Mouse (Mus musculus): ENCODE measurements around the gene Klrb1c. TPM values are rescaled to one million over a fixed set of nuclear protein-coding genes. Genes with fewer than 3 reads are reported as not detected.
A peak's percentile ranks its signal among the peaks of the same experiment; 100 is the strongest.

Gene Klrb1c
- not detected in 2 replicates for polyA plus RNA-seq (2012; ENCODE audit: insufficient read depth, low replicate concordance)

DNA sequence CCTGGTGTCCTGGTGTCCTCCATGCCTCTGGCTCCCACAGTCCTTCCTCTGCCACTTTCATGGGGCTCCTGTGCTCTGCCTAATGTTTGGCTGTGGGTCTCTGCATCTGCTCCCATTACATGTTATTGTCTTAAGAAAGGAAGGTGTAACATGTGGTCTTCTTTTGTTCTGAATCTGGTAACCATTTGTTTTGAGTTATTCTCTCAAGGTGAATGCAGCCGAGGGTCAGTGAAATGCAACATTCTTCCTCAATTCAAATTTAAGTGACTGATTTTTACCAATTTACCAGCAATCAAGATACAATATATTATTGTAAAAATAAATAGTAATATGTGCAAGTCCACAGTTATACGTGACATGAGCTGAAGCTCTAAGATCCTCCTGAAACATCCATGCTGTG is at the start of gene Klrb1c:
TSS of gene Klrb1c (minus strand) at position 101 of the 400 bp plus-strand sequence.
- H3K27me3 ChIP-seq (replicated peaks) = no peaks in the 10 kb centered on the region
- no peak for TF ChIP-seq FLI1 (IDR thresholded peaks at IDR 0.05; ENCODE audit: low read length)
- TF ChIP-seq GATA1 (IDR thresholded peaks at IDR 0.05; ENCODE audit: borderline replicate concordance, low read length) = no peak
- H3K9me3 ChIP-seq = no peaks in the 10 kb centered on the region
- no peaks in the 10 kb centered on the region for H3K36me3 ChIP-seq (replicated peaks; ENCODE audit: low read length)
- peaks cover 34% of the 10 kb centered on the region for H3K4me1 ChIP-seq
- no peak within 1 kb of the TSS for H3K4me3 ChIP-seq (replicated peaks)

DNA sequence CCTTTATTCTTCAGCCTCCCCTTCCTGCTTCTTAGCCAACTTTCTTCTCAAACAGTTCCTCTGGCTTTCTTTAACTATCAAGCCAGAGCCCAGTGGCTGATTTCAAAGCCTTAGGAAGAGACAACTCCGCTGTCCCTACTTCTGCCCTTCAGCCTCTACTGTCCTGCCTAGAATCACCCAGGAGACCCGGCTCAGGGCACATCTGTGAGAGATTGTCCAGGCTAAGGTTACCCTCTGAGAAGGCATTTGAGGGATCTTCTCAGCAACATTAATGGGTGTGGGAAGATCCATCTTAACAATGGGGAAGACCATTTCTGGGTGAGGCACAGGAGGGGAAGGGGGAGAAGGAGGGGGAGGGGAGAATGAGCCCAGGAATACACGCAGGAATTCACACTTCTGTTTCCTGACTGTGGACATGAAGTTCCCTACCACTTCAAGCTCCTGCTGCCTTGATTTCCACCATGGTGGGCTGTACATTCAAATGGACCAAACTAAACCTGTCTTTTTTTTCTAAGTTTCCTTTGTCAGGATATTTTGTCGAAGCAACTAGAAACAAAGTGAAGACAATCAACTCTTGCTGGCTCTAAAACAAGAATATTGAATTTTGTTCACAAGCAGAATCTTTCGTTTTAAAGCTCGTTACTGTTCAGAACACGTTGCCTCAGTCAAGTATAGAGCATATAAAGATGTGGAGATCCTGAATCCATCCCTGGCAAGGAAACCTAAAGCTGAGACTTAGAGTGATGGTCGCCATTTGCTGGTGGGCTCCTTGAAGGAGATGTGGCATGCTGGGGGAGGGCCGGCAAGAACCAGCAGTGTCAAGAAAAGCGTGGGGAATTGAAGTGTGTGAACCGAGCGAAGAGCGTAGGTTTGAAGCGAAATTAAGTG is 48.7 kb upstream of the Klrb1c start:
- TF ChIP-seq FLI1 (IDR thresholded peaks at IDR 0.05; ENCODE audit: low read length) = no peak
- H3K4me1 ChIP-seq = peaks cover 55% of the 10 kb centered on the region
- no peaks in the 10 kb centered on the region for H3K36me3 ChIP-seq (replicated peaks; ENCODE audit: low read length)
- no peaks in the 10 kb centered on the region for H3K9me3 ChIP-seq
- no peaks in the 10 kb centered on the region for H3K27me3 ChIP-seq (replicated peaks)
- H3K4me3 ChIP-seq (replicated peaks) = peak overlapping the region; percentile 97

DNA sequence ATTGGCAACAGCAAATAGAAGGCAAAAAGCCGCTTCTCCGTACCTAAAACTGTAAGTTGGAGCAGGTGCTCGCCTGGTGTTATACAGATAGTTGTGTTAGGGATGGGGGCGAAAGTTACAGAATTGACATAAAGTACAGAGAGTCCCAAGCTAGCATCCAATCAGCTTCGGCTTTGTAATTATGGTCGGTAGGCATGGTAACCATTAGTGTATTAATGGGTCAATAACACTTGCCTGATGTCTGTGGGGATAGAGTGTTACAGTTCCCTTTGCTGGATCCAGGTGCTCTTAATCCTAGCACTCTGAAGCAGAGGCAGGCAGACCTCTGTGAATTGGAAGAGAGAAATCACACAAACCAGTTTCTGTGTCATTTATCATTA is 47.9 kb upstream of the Klrb1c start:
- TF ChIP-seq GATA1 (IDR thresholded peaks at IDR 0.05; ENCODE audit: borderline replicate concordance, low read length) = no peak
- TF ChIP-seq FLI1 (IDR thresholded peaks at IDR 0.05; ENCODE audit: low read length) = no peak
- Histone ChIP-seq H3K4me1 (peaks cover 47% of the 10 kb centered on the region), H3K27me3 (replicated peaks) (no peaks in the 10 kb centered on the region), H3K9me3 (no peaks in the 10 kb centered on the region), H3K4me3 (replicated peaks) (peak overlapping the region; percentile 97), H3K36me3 (replicated peaks; ENCODE audit: low read length) (no peaks in the 10 kb centered on the region)

DNA sequence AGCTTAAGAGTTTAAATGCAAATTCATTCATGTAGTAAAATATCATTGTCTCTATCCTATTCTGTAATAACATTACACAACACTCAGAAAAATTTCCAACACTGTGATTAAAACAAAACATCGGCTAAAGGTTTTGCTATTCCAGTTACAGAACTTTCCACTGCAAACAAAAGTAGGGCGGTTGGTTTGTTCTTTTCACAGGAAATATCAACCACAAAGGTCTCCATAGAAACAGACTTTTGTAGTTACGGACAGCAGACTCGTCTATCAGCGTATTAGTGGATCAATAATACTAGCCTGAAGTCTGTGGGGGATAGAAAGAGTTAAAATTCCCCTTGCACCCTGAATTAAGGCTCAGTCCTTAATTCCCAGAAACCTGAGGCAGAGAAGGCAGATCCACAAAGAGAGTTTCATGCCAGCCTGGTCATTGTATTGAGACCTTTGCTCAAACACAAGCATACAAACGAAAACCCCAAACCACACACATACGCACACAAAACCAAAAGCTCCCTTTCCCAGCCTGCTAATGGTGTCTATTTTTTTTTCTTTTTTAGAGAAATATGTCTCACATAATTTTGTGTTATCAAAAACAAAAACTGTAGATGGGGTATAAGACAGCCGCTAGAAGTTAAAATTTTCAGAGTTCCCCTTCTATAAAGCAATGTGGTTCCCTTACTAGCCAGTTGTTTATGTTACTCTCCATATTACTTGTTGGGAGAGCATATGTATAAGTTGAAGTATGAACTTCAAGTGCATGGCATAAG is 47.4 kb upstream of the Klrb1c start:
- Histone ChIP-seq H3K36me3 (replicated peaks; ENCODE audit: low read length) (no peaks in the 10 kb centered on the region), H3K9me3 (no peaks in the 10 kb centered on the region), H3K4me3 (replicated peaks) (no peak overlapping the region), H3K27me3 (replicated peaks) (no peaks in the 10 kb centered on the region), H3K4me1 (peaks cover 41% of the 10 kb centered on the region)
- TF ChIP-seq GATA1 (IDR thresholded peaks at IDR 0.05; ENCODE audit: borderline replicate concordance, low read length) = no peak
- TF ChIP-seq FLI1 (IDR thresholded peaks at IDR 0.05; ENCODE audit: low read length) = no peak

DNA sequence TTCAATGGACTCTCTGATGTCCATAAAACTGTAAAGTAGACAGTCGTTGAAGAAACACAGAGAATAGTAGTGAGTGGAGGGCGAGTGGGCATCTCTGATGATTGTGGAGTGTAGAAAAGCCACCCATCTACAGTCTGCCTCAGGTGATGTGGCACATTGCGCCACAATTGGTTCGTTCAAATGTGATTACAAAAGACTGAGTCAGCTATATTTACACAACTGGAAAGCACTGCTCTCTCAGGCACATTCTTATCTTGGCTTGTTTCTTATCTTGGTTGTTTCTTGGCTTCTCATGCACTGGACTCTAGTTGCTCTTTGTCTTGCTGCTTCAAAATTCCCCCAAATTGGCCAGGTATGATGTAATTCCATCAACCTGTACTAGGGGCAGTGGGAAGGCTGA is 46.6 kb upstream of the Klrb1c start:
- Histone ChIP-seq H3K9me3 (no peaks in the 10 kb centered on the region), H3K36me3 (replicated peaks; ENCODE audit: low read length) (no peaks in the 10 kb centered on the region), H3K4me3 (replicated peaks) (peak overlapping the region; percentile 38), H3K27me3 (replicated peaks) (no peaks in the 10 kb centered on the region), H3K4me1 (peaks cover 38% of the 10 kb centered on the region)
- no peak for TF ChIP-seq GATA1 (IDR thresholded peaks at IDR 0.05; ENCODE audit: borderline replicate concordance, low read length)
- TF ChIP-seq FLI1 (IDR thresholded peaks at IDR 0.05; ENCODE audit: low read length) = no peak

DNA sequence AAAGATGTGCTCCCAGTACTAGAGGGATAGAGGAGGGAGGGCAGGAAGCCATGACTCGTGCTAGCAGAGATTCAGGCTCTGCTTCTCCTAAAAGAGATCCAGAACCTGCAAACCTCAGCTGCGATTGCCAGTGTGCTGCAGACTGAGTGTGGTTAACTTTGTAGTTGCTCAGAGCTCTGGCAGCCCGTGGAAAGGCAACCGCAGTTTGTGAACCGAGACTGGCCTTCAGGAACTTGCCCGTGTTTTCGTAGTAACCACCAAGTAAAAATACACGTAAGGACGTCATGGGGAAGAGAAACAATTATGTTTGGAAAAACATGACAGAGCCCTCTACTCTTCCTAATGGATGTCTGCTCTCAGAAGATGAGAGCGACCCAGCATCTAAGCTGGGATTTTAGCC is 44.0 kb upstream of the Klrb1c start:
- Histone ChIP-seq H3K36me3 (replicated peaks; ENCODE audit: low read length) (no peaks in the 10 kb centered on the region), H3K9me3 (no peaks in the 10 kb centered on the region), H3K27me3 (replicated peaks) (no peaks in the 10 kb centered on the region), H3K4me1 (peaks cover 26% of the 10 kb centered on the region), H3K4me3 (replicated peaks) (no peak overlapping the region)
- TF ChIP-seq GATA1 (IDR thresholded peaks at IDR 0.05; ENCODE audit: borderline replicate concordance, low read length) (no peak), FLI1 (IDR thresholded peaks at IDR 0.05; ENCODE audit: low read length) (no peak)

DNA sequence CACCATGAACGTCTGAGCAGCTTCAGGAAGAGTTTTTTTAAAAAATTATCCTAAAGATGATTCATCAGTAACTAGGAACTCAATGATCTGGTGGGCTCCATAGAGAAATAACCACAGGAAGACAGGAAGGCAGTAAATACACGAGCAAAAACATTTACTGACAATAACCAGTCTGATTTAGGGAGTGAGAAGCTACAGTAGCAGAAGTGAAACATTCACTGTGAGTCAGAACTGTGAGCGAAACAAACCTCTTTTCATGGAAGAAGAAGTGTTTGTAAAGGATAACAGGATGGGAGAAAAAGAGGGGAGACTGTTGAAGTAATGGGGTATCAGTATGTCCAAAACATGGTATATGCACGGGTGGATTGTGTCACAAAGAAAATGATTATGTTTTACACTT is 40.8 kb upstream of the Klrb1c start:
- TF ChIP-seq FLI1 (IDR thresholded peaks at IDR 0.05; ENCODE audit: low read length) (no peak), GATA1 (IDR thresholded peaks at IDR 0.05; ENCODE audit: borderline replicate concordance, low read length) (no peak)
- Histone ChIP-seq H3K36me3 (replicated peaks; ENCODE audit: low read length) (no peaks in the 10 kb centered on the region), H3K9me3 (no peaks in the 10 kb centered on the region), H3K4me1 (no peaks in the 10 kb centered on the region), H3K4me3 (replicated peaks) (no peak overlapping the region), H3K27me3 (replicated peaks) (no peaks in the 10 kb centered on the region)

DNA sequence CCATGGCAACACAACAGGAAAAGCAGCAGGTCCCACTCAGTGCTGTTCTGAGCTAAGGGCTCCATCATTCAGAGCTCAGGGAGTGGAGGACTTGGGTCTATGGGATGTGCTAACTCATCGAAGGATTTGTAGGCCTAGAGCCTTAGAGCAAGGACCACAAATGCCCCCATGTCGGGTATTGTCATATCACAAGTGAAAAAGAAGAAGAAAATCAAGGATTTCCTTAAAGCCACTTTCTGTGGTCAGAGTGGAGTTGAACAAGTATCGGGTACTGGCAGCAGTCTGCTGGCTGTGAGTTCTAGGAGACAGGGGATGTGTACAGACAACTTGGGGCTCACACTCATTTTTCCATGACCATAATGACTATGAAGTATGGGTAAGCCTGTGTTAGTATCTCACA is 37.8 kb upstream of the Klrb1c start:
- no peaks in the 10 kb centered on the region for H3K4me1 ChIP-seq
- H3K27me3 ChIP-seq (replicated peaks) = no peaks in the 10 kb centered on the region
- H3K36me3 ChIP-seq (replicated peaks; ENCODE audit: low read length) = no peaks in the 10 kb centered on the region
- no peak overlapping the region for H3K4me3 ChIP-seq (replicated peaks)
- no peaks in the 10 kb centered on the region for H3K9me3 ChIP-seq
- TF ChIP-seq GATA1 (IDR thresholded peaks at IDR 0.05; ENCODE audit: borderline replicate concordance, low read length) = no peak
- TF ChIP-seq FLI1 (IDR thresholded peaks at IDR 0.05; ENCODE audit: low read length) = no peak

DNA sequence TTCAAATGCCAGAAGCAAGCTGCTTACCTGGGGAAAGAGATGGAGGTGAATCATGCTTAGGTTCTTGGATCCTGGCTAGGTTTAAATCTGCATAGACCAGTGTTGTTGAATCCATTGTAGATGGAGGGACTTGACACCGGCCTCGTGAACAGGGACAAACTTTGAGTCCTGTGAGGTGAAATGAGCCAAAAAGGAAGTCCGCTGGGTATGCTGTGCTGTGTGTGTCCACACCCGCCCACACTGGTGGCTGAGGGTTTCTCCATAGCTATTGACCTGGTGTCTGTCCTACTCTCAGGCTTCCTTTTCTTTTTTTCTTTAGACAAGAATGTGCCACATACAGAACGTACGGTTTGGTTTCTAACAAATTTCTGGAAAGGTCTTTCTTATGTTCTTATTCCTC is 37.1 kb upstream of the Klrb1c start, which contains the start of the genes Gm44511 and Klrb1b:
TSS of gene Gm44511 (minus strand) at position 184 of the 400 bp plus-strand sequence.
TSS of gene Klrb1b (minus strand) at position 200 of the 400 bp plus-strand sequence.
- Histone ChIP-seq H3K36me3 (replicated peaks; ENCODE audit: low read length) (no peaks in the 10 kb centered on the region), H3K4me3 (replicated peaks) (no peak within 1 kb of the TSS), H3K4me1 (no peaks in the 10 kb centered on the region), H3K9me3 (no peaks in the 10 kb centered on the region), H3K27me3 (replicated peaks) (no peaks in the 10 kb centered on the region)
- TF ChIP-seq GATA1 (IDR thresholded peaks at IDR 0.05; ENCODE audit: borderline replicate concordance, low read length) = no peak
- TF ChIP-seq FLI1 (IDR thresholded peaks at IDR 0.05; ENCODE audit: low read length) = no peak
